Mouse (Mus musculus) lung, adult 2 months (tissue): ENCODE results near the gene Ang5. TPM values are rescaled to one million over a fixed set of nuclear protein-coding genes. Genes with fewer than 3 reads are reported as not detected.
"Not testable (repeated sequence)": the region's sequence is repeated elsewhere in the genome, so short reads cannot be mapped to it uniquely, and the experiment has no call there.

Experiments
- DNase-seq: peaks from one replicate; pipeline ENCODE4 v3.0.0; 2022
- H3K4me1 ChIP-seq: fragments of 200-500 bp; 2 replicates; pipeline ENCODE4 v1.6.1; 2011; ENCODE audit warnings: low read length; ENCODE audit not compliant: control insufficient read depth, insufficient read depth
- H3K4me3 ChIP-seq: fragments of 200-500 bp; replicated peaks from 2 replicates; pipeline ENCODE3; 2011; ENCODE audit warnings: low read depth, mild to moderate bottlenecking, control low read depth, low read length; ENCODE audit errors: extremely low read depth
- CTCF ChIP-seq: fragments of 200-500 bp; IDR thresholded peaks from 2 replicates; pipeline ENCODE4 v1.5.1; 2011; ENCODE audit warnings: mild to moderate bottlenecking, low read length, control low read depth; ENCODE audit not compliant: insufficient read depth
- POLR2A ChIP-seq: fragments of 200-500 bp; IDR thresholded peaks from 2 replicates; pipeline ENCODE4 v1.6.1; 2011; ENCODE audit warnings: low read depth, mild to moderate bottlenecking, control low read depth, low read length, borderline replicate concordance; ENCODE audit errors: extremely low read depth
- WGBS: fragments of 180-500 bp; shearing (Covaris S2); methylation state at CpG from one replicate; pipeline ENCODE4 v1.1.7; 2018; 5-methylcytosine and 5-hydroxymethylcytosine counted together
- polyA plus RNA-seq: library from polyadenylated mRNA; depleted of rRNA; stranded (reverse); fragments of >200 nt; gene quantifications from 2 replicates; pipeline ENCODE4 v1.2.3, GENCODE M21; 2012; rRNA removed

The Ang5 gene
- not detected in 2 replicates for polyA plus RNA-seq

DNA sequence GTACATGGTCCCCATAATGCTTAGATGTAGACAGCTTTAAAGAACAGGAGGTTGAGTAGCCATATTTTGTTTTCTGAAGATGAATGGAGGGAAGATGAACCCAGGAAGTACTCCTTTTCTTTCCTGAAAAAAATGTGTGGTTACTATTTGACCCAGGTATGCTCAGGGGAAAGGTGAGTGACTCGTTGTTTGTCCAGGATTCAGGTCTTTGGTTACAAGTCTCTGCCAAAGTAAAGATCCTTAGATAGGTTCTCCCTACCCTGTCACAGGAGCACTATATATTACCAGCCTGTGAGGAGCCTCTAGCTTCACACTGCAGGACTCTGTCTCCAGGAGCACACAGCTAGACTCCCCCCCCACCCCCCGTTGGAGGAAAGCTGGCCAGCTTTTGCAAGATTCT is at the start of gene Ang5:
TSS of gene Ang5 (plus strand) at position 301 of the 400 bp plus-strand sequence.
- not testable (repeated sequence) for H3K4me3 ChIP-seq, DNase-seq, H3K4me1 ChIP-seq
- WGBS: no CpG with 5 or more reads among the region's 2 CpGs

DNA sequence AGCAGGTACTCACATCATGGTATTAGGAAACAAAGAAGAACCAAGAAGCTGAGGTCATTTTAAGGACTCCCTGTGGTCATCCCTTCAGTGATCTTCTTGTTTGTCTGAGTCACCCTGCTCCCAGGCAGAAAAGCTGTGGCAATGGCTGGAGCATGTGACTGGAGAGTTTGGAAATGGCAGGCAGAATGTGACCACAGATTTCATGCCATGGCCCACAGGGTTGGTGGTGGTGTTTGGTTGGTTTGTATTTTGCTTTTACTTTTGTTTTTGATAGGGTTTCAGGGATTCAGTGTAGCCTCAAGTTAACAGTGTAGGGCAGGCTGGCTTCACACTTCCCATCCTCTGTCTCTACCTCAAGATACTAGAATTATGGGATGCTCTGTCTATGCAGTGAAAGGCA is 38.7 kb upstream of the Ang5 start:
- not testable (repeated sequence) for H3K4me3 ChIP-seq, DNase-seq, H3K4me1 ChIP-seq

DNA sequence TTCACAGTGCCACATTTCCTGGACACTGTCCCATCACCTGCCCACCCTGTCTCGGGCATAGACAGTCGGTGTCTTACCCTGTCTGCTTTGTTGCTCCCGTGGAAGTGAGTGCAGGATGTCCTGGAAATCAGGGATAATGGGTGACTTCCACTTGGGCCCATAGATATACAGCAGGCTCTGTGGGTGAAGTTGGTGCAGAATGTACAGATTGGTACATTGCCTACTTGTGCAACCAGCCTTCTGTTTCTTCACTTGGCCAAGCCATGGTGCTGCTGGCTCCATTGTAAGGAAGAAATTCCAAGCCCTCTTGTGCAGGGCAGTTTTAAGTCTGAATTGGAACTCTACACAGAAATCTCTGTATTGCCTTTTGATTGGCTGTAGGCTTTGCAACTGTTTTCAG is 33.4 kb upstream of the Ang5 start, which contains the start of gene Ear10:
TSS of gene Ear10 (minus strand) at position 101 of the 400 bp plus-strand sequence.
- not testable (repeated sequence) for H3K4me1 ChIP-seq

DNA sequence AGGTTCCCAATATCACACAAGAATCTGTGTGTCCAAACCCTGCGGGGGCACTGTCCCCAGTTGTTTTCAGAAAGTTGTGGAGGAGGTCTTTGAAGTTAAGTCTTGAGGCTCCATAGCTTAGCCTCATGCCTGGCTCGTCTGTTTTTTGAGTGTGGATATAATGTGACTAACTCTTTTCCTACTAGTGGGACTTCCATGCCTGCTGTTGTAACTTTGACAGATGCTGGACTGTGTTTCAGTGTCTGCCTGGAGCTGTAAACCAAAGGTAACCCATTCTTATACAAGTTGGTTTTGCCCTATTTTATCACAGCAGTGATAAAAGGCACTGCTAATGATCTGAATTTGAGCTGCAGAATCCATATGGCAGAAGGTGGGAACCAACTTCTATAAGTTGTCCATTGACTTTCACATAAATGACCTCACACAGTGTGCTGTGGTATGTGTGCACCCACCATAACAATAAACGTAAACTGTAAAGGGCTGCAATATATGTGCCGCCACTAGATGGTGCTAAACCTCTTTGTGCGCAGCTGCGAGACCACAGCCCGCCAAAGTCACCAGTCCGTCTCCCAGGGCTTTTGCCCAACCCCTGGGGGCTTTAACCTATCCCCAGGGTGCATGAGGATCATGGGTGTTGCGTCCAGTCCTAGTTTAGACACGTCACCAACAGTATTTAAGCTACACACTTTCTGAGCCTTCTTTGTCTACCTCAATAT is 32.0 kb upstream of the Ang5 start, which contains the start of gene Gm8113:
TSS of gene Gm8113 (plus strand) at position 703 of the 716 bp plus-strand sequence.
- peak within 1 kb of the TSS; percentile 82 for H3K4me3 ChIP-seq
- DNase-seq: peak; percentile 33
- WGBS: 9% methylated on average over 10 of the region's 10 CpGs
- TF ChIP-seq CTCF (peak; percentile 74), POLR2A (0 out of 2 replicates have a peak, but pooled peaks have one; percentile 12)
- H3K4me1 ChIP-seq: not testable (repeated sequence)

More for the DNA sequence above, 33.4 kb upstream of the Ang5 start, which contains the start of gene Ear10:
- H3K4me3 ChIP-seq, DNase-seq: not testable (repeated sequence)
- WGBS: 69% methylated on average over 3 of the region's 3 CpGs

DNA sequence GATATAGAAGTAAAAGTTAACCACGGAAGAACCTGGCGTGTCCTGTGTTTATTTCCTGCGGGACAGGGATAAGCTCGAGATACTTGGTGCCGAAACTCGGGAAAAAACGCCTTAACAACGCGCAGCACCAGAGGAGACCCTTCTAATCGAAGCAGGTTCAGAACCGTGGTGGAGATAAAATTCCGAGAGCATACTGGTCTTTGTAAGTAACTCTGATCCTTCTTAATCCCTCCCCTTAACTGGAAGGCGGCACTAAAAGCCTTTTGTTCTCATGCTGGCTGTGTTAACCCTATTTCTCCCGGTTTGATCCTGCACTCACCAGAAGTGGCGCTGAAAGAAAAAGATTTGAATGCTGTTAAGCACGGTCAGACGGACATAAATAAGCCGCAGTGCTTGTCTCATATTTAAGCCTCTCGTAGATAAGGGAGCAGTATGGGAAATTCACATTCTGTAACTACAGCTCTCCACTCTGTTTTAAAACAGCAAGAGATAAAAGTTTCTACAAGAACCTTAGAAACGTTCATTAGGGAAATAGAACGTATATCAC is 31.4 kb upstream of the Ang5 start:
- H3K4me1 ChIP-seq, DNase-seq: not testable (repeated sequence)
- H3K4me3 ChIP-seq: peak overlapping the region; percentile 82
- 7% methylated on average over 21 of the region's 21 CpGs for WGBS

DNA sequence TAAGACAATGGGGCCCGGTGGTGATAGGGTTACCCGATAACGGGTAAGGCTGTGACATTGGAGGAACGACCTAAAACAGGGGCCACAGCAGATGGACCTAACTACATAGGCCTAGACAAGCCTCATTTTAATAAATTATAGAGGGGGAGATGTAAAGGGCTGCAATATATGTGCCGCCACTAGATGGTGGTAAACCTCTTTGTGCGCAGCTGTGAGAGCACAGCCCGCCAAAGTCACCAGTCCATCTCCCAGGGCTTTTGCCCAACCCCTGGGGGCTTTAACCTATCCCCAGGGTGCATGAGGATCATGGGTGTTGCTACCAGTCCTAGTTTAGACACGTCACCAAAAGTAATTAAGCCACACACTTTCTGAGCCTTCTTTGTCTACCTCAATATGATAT is 23.9 kb upstream of the Ang5 start:
- TF ChIP-seq CTCF: peak; percentile 29; the same call in 1 of the 2 replicates
- peak; percentile 23 for DNase-seq
- 17% methylated on average over 8 of the region's 8 CpGs for WGBS
- H3K4me3 ChIP-seq, H3K4me1 ChIP-seq: not testable (repeated sequence)

DNA sequence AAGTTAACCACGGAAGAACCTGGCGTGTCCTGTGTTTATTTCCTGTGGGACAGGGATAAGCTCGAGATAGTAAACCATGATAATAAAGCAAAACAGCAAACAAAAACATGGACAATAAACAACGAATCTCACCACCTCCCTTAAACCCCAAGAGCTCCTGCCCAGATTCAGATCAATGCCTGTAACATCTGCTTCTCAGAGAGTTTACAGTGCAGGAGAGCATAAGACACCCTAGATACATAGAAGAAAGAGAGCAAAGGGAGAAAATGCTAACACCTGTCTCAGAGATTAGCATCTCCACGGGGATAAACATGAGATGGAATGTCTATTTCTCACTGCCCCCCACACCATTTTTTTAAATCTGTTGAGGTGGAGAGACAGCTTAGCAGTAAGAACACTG is 23.5 kb upstream of the Ang5 start:
- H3K4me1 ChIP-seq, H3K4me3 ChIP-seq, DNase-seq: not testable (repeated sequence)
- 36% methylated on average over 5 of the region's 5 CpGs for WGBS

DNA sequence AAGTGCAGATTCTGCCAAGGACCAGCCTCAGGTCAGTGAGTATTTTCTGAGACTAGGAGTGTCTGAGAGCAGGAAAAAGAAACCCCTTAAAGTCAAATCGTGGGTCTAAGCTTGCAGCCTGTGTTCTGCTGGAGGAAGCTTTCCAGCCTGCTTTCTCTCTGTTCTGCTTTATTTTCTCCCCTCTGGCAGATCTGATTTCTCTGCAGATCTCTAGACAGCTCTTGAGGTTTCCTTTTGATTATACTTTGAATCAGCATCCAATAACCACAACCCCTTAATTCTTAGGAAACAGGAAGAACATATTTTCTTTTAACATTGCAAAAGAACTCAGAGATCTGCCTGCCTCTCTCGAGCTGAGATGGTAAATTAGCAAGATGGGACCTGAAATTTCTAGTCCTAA is 3.5 kb upstream of the Ang5 start:
- WGBS: 23% methylated on average over 2 of the region's 2 CpGs
- not testable (repeated sequence) for H3K4me1 ChIP-seq, DNase-seq

DNA sequence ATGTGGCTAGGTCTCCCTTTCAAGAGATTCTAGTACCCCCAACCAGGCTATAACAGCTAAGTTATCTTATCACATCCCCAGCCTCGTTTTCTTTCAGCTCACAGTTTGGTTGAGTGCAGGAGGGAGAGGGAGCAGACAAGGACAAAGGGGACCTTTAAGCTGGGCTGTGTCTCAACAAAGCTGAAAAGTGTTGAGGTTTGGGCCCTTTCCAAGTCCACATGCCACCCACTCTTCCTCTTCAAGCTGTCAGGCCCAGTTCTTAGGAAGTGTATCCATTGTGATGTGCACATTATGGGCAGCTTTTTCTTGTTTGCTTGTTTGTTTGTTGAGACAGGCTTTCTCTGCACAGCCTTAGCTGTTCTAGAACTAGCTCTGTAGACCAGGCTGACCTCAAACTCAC is 1.8 kb upstream of the Ang5 start:
- not testable (repeated sequence) for H3K4me1 ChIP-seq, DNase-seq, H3K4me3 ChIP-seq
- no CpG with 5 or more reads among the region's 1 CpGs for WGBS

More for the DNA sequence above, 3.5 kb upstream of the Ang5 start:
- not testable (repeated sequence) for H3K4me3 ChIP-seq

DNA sequence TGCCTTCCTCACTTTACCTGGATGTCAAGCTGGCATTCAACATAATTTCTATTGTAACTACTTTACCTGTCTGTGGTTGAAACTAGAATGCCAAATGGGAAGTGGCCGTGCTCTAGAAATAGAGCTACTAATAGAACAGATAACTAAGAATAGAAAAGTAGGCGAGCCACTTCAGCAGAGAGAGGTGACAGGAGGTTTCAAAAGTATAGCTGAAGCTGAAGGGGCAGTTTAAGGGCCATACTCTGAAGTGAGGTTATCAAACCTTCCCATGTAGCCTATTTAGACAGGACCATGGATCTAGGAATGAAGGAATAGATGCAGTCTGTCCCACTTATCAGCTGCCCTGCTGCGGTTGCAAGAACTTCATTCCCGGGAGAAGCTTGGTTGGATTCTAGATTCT is 26.6 kb downstream of the Ang5 start:
- TF ChIP-seq CTCF (no peak), POLR2A (no peak)
- no peak overlapping the region for H3K4me3 ChIP-seq
- 52% methylated on average over 4 of the region's 4 CpGs for WGBS
- H3K4me1 ChIP-seq: no peaks in the 10 kb centered on the region
- no peak for DNase-seq

DNA sequence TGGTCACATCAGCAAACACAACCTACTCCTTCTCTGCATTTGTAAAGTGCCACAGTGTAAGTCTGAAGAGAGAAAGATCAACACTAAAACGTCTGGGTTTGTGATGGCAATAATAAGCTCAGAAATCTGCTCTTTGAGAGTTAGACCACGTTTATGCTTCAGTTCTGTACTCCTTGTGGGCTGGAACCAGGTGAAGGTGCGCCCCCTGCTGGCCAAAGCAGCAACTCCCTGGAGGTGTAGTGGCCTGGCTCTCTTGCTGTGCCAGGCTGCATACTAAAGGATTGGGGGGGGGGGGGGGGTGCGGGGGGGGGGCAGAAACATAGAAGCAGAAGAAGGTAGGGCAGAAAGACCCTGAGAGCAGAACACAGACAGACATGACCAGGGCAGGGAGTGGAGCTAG is 27.0 kb downstream of the Ang5 start:
- peak; percentile 36 for DNase-seq
- Histone ChIP-seq H3K4me3 (no peak overlapping the region), H3K4me1 (no peaks in the 10 kb centered on the region)
- WGBS: under 1% methylated on average over 4 of the region's 4 CpGs
- TF ChIP-seq CTCF: peak; percentile 73
- TF ChIP-seq POLR2A: no peak
